Mouse (Mus musculus) liver, embryonic 14 days (tissue): ENCODE measurements around the gene Itgb3bp. TPM values are rescaled to one million over a fixed set of nuclear protein-coding genes. Genes with fewer than 3 reads are reported as not detected.

ENCODE experiments used
- polyA plus RNA-seq: library from polyadenylated mRNA; depleted of rRNA; stranded (reverse); fragments of >200 nt; gene quantifications from 2 replicates; pipeline ENCODE4 v1.2.3, GENCODE M21; 2012; rRNA removed

The Itgb3bp gene
- 6.2 and 6.5 TPM in 2 replicates for polyA plus RNA-seq

DNA sequence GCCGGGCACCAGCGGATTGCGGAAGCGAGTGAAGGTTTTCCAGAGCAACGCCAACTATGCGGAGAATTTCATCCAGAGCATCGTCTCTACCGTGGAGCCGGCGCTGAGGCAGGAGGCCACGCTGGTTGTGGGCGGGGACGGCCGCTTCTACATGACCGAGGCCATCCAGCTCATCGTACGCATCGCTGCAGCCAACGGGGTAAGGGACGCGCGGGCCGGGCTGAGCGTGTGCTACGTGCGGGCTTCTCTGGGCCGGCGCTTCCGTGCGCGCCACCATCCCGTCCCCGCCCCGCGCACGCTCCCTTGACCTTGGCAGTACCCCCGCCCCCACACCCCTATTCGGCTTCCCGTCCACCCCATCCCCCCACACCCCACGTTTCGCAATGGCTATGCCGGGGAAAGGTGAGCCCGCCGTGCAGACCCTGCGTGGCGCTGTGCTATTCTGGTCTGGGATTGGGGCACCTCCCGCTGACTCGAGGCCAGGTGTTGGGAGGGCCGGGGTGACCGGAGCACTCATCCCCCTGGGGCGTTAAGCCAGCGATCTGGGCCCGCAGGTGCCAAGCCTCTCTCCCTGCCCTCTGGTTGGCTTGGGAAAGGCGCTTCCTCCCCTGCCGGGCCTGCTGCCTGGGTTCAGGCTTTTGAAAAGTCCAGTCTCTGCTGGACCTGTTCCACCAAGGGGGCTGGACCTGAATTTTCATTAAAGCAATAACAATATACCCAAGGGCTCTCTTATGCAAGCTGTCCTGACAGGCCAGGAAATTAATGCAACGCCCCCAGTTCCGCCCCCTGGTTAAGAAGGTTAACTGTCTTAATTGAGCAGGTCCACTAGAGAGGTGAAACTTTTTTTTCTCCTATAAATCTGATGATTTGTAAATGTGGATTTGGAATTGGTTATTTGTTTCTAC lies at the start of gene Itgb3bp:
TSS of gene Itgb3bp (minus strand) at position 201 of the 905 bp plus-strand sequence.

DNA sequence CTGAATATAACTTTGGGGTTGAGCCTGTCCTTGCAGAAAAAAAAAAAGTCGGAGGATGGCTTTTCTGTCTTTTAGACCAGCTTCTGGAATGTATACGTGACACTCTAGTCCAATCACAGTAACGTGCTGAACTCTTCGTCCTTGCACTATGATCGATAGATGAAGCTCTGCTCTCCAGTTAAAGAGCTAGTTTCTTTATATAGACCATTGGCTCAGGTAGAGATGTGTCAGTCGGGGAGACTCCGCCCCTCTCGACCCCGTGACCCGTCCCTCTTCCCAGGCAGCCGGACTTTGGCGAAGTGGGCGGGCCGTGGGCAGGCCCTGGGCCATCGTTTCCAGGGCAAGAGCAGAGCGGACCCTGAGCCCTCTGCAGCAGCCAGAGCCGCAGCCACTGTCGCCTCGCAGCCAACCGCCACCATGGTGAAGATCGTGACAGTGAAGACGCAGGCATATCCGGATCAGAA lies 432 bp downstream of the Itgb3bp start, which contains the start of gene Pgm1:
TSS of gene Pgm1 (plus strand) at position 266 of the 464 bp plus-strand sequence.

DNA sequence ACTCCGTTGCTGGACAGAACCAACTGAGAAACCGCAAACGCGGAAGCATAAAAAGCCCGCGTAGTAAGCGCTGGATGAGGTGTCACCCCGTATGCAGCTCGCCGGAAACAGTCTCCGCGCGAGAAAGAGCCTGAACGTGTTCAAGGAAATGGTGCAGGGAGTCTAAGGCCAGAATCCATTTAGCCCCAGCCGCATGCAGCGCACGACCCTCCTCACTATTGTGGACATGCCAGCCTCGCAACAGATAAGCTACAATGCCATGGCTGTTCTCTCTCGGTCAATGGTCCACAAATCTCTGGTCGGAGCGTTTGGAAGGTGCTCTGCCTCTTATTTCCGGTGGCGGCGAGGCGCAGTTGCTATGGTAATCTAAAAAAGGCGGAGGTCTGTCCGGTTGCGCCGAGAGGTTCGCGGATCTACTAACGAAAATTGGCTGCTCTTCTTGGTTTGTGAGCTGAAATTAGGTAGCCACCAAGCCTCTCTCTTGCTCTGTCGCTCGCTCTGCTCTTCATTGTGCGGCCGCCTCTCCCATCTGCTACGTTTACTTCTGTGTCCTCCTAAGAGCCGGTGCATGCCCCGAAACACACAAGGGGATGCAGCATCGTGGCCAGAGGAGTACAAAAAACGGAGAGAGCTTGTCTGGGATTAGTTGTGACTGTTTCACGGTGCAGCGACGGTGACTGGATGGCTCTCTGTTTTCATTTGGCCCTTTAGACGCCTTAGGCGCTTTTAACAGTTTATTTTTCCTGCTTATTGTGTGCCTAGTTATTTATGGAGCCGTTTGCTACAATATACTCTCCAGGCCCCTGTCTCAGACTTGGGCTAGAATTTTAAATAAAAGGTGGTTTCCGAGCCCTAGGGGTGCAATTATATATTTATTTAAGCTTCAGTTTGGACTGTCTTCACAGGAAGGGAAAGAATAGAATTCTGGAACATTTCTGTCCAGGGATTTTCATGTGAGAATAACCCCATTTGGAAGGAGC lies 100.2 kb downstream of the Itgb3bp start, which contains the start of gene Efcab7:
TSS of gene Efcab7 (plus strand) at position 105 of the 980 bp plus-strand sequence.

Other genes starting within 250 kb of the Itgb3bp start
- gene Alg6, start 214.1 kb downstream of the Itgb3bp start, polyA plus RNA-seq = 8.2 and 11.3 TPM in 2 replicates
- gene Efcab7, start 100.6 kb downstream of the Itgb3bp start, polyA plus RNA-seq = 3.9 and 5.6 TPM in 2 replicates
- gene Pgm1, start 399 bp downstream of the Itgb3bp start, polyA plus RNA-seq = 24.4 and 27.5 TPM in 2 replicates
- 0.10 and 0.20 TPM in 2 replicates for gene Ror1, start 166.0 kb upstream of the Itgb3bp start, polyA plus RNA-seq